Mouse (Mus musculus) testis, postnatal 10 days (tissue): ENCODE results near the gene Tnni3k.
A peak's percentile ranks its signal among the peaks of the same experiment; 100 is the strongest.

Experiments
- DNase-seq: peaks from one replicate; pipeline ENCODE4 v3.0.0; 2021; ENCODE audit warnings: low spot score

Tnni3k gene

GRCm38 (mm10) chr3:154834373-154834772, 220.8 kb downstream of the Tnni3k start:
- no peak for DNase-seq

GRCm38 (mm10) chr3:154825739-154826138, 229.5 kb downstream of the Tnni3k start:
- no peak for DNase-seq

- no peak for DNase-seq
Measured at GRCm38 (mm10) chr3:154824713-154825112, 230.5 kb downstream of the Tnni3k start.

GRCm38 (mm10) chr3:154819684-154820083, 235.5 kb downstream of the Tnni3k start:
- DNase-seq: peak; percentile 74

GRCm38 (mm10) chr3:154817732-154818131, 237.5 kb downstream of the Tnni3k start:
- DNase-seq: peak; percentile 69

GRCm38 (mm10) chr3:154816801-154817625, 238.2 kb downstream of the Tnni3k start:
- DNase-seq: no peak

GRCm38 (mm10) chr3:154816231-154816630, 239.0 kb downstream of the Tnni3k start:
- DNase-seq: no peak

GRCm38 (mm10) chr3:154815606-154816005, 239.6 kb downstream of the Tnni3k start:
- DNase-seq: no peak

- DNase-seq: no peak
Measured at GRCm38 (mm10) chr3:154812893-154813292, 242.3 kb downstream of the Tnni3k start.

- no peak for DNase-seq
Measured at GRCm38 (mm10) chr3:154811833-154812232, 243.4 kb downstream of the Tnni3k start.

GRCm38 (mm10) chr3:154811281-154811680, 243.9 kb downstream of the Tnni3k start:
- no peak for DNase-seq

- DNase-seq: no peak
Measured at GRCm38 (mm10) chr3:154810273-154810870, 244.8 kb downstream of the Tnni3k start.

- no peak for DNase-seq
Measured at GRCm38 (mm10) chr3:154806626-154807025, 248.6 kb downstream of the Tnni3k start.

- no peak for DNase-seq
Measured at GRCm38 (mm10) chr3:154800888-154801429, 254.2 kb downstream of the Tnni3k start.

- DNase-seq: no peak
Measured at GRCm38 (mm10) chr3:154800454-154800853, 254.8 kb downstream of the Tnni3k start.

- DNase-seq: no peak
Measured at GRCm38 (mm10) chr3:154798806-154799205, 256.4 kb downstream of the Tnni3k start.

- DNase-seq: no peak
Measured at GRCm38 (mm10) chr3:154793571-154793970, 261.6 kb downstream of the Tnni3k start.

- no peak for DNase-seq
Measured at GRCm38 (mm10) chr3:154787611-154788010, 267.6 kb downstream of the Tnni3k start.

- no peak for DNase-seq
Measured at GRCm38 (mm10) chr3:154786354-154786753, 268.9 kb downstream of the Tnni3k start.

- DNase-seq: no peak
Measured at GRCm38 (mm10) chr3:154778836-154779595, 276.2 kb downstream of the Tnni3k start.

- no peak for DNase-seq
Measured at GRCm38 (mm10) chr3:154771651-154772050, 283.6 kb downstream of the Tnni3k start.

- no peak for DNase-seq
Measured at GRCm38 (mm10) chr3:154766321-154766720, 288.9 kb downstream of the Tnni3k start.
